Mouse (Mus musculus): ENCODE results near the gene Plcxd1.
A peak's percentile ranks its signal among the peaks of the same experiment; 100 is the strongest.
"Not testable (repeated sequence)": the region's sequence is repeated elsewhere in the genome, so short reads cannot be mapped to it uniquely, and the experiment has no call there.

Plcxd1 gene

GRCm38 (mm10) chr5:110099656-110100580, at the start of gene Plcxd1:
Gene Plcxd1, plus strand, starts transcription at chr5:110099969.
- no peak for DNase-seq (ENCODE audit: extremely low spot score, low spot score)

DNA sequence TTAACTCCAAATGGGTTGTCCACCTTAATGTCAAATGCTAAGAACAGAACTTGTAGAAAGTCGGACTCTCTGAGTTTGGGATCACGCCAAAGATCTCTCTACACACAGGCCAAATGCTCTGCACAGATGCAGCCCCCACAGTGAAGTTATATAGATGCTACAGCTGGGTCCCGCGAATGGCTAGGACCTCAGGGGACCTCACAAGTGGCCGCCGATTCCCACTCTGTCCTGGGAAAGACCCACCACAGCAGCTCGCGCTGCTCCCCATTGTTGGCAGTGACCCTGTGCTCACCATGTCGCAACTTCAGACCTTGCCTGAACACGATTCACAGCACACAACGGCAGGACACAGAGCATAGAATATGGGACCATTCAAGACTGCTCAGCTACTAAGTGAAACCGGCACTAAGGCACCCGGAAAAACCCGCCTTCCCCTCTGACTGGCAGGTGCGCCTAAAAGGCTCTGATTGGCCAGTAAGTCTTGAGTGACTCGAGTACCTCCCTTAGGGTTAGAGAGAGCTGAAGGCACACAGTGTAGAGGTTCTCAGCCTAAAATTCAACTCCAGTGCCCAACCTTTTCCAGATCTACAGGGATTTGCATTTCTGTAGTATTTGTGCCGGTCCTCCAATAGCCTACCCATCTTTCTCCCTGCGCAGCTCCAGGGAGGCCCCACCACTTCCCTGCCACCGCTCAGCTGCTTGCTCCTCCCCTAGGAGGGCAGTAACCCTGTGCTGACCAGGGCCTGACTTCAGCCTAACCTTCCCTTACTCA, 41.9 kb upstream of the Plcxd1 start:
- peak; percentile 73 for DNase-seq (ENCODE audit: extremely low spot score, low spot score)

DNA sequence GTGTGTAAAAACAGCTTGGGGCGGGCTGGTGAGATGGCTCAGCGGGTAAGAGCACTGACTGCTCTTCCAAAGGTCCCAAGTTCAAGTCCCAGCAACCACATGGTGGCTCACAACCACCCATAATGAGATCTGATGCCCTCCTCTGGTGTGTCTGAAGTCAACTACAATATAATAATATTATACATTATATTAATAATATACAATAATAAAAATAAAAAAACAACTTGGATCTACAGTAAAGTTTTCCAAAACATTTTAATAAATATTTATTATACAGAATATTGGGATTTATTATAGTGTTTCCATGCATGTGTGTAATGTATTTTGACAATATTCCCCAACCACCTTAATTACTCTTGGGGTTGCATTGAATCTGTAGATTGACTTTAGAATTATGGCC, 27.4 kb upstream of the Plcxd1 start, which contains the start of gene Gm17655:
Gene Gm17655, minus strand, starts transcription at position 101 of the 400 bp plus-strand sequence.
- not testable (repeated sequence) for DNase-seq (ENCODE audit: extremely low spot score, low spot score)

DNA sequence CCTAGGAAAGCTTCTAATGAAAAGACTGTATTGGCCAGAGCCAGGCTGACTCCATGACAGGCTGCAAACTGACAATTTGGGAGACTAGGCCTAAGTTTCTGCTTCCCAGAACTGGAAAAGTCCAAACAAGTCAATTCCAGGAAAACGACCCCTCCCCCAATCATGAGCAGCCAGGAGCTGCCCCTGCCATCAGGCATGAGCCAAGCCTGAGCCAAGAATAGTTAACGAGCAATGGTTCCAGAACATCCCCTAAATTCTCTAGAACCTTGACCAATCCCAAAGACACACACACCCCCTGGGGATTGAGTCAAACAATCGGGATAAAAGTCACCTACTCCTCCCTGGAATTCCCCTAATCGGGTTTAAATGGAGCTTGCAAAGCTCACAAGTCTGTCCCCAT, 16.8 kb upstream of the Plcxd1 start:
- DNase-seq (ENCODE audit: extremely low spot score, low spot score), result no peak

GRCm38 (mm10) chr5:110086161-110086866, 13.5 kb upstream of the Plcxd1 start:
- no peak for DNase-seq (ENCODE audit: extremely low spot score, low spot score)

DNA sequence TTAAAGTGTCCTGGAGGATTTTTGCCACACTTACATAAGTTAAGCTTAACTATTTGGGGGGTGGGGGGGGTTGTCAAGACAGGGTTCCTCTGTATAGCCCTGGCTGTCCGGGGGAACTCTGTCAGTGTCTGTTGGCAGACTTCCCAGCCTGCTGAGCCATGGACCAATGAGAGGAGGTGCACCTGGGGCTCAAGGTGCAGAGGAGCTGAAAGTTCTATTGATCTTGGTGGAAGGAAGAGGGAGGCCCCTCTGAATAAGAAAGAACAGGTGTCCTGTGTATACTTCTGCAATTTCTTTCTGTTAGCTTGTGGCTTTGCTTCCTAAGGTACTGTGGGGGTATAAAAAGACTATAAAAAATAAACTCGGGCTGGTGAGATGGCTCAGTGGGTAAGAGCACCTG, 8.2 kb upstream of the Plcxd1 start:
- DNase-seq (ENCODE audit: extremely low spot score, low spot score), result no peak

DNA sequence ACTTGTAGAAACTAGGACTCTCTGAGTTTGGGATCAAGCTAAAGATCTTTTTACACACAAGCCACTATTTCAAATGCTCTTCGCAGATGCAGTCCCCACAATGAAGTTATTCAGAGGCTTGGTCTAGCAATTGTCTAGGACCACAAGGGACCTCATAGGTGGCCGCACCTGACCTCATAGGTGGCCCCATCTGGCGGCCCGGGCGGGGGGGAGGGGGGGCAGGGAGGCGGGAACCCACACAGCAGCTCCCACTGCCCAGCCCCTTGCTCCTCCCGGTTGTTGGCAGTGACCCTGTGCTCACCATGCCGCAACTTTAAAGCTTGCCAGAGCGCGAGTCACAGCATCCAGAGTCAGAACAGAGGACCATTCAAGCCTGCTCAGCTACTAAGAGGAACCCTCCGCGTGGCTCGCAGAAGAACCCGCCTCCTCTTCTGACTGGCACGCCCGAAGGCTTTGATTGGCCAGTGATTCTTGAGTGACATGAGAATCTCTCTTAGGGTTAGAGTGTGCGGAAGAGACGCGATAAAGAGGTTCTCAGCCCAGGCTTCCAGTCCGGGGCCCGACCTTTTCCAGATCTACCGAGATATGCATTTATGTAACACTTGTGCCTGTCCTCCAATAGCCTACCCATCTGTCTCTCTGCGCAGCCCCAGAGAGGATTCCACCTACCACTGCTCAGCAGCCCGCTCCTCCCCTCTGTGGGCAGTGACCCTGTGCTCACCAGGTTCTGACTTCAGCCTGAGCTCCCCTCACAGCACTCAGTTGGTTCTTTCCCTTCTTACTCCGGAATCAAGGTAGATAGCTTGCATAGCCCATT, 5.5 kb upstream of the Plcxd1 start, which contains the start of gene Gm35315:
Gene Gm35315, minus strand, starts transcription at position 391 of the 817 bp plus-strand sequence.
- peak; percentile 81 for DNase-seq (ENCODE audit: extremely low spot score, low spot score)

GRCm38 (mm10) chr5:110094847-110095213, 4.9 kb upstream of the Plcxd1 start:
- DNase-seq (ENCODE audit: extremely low spot score, low spot score), result no peak

DNA sequence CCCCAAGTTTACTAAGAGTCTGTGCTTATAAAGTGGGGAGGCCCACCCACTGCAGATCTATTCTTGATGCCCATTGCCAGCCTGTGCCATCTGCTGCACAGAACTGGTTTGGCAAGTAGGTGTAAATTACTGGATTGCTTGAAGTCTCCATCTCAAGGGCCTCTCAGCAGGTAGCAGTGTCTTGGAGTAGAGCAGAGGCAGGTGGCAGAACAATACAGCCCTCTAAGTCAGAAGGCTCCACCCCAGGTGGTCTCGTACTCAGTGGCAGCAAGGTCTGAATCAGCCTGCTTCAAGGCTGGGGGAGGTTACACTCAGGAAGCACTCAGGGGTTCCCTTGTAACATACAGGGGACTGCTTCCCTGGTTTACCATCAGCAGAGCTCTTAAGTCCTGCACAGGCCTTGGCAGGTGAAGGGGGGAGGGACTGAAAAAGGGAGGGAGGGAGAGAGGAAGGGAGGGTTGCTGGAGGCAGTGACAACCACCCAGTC, 735 bp upstream of the Plcxd1 start:
- no peak for DNase-seq (ENCODE audit: extremely low spot score, low spot score)

DNA sequence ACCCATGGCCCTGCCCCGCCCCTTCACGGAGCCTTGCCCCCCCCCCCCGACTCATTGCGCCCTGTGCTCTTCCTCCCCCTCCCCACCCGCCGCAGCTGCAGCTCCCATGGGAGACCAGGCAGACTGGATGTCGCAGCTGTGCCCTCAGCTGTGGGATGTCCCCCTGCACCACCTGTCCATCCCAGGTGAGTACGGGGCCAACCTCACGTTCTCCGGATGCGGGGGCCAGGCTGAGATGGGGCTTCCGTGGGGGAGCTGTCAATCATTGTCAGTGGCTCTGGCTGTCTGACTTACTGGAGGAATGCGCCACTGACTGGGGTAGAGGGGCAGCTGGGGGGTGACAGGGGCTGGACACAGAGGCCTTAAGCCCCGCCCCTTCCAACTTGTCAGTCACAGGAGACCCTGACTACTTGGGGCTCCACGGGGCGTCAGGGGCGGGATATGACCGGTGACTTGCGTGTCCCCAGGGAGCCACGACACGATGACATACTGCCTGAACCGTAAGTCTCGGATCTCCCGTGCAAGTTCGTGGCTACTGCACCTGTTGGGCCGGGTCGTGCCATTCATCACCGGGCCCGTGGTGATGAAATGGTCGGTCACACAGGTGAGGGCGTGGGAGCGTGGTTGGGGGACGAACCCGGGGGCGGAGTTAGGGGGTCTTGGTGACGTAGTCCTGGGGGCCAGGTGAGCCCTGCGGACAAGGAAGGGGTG, 1.3 kb downstream of the Plcxd1 start:
- peak; percentile 47 for DNase-seq (ENCODE audit: extremely low spot score, low spot score)

- DNase-seq (ENCODE audit: extremely low spot score, low spot score), result peak; percentile 44
Measured at GRCm38 (mm10) chr5:110101716-110102347, 2.1 kb downstream of the Plcxd1 start.

- DNase-seq (ENCODE audit: extremely low spot score, low spot score), result no peak
Measured at GRCm38 (mm10) chr5:110102429-110102828, 2.7 kb downstream of the Plcxd1 start.

- DNase-seq (ENCODE audit: extremely low spot score, low spot score), result no peak
Measured at GRCm38 (mm10) chr5:110102853-110103625, 3.3 kb downstream of the Plcxd1 start.

- DNase-seq (ENCODE audit: extremely low spot score, low spot score), result no peak
Measured at GRCm38 (mm10) chr5:110103901-110104615, 4.3 kb downstream of the Plcxd1 start.

GRCm38 (mm10) chr5:110104616-110105380, 5.0 kb downstream of the Plcxd1 start:
- no peak for DNase-seq (ENCODE audit: extremely low spot score, low spot score)

DNA sequence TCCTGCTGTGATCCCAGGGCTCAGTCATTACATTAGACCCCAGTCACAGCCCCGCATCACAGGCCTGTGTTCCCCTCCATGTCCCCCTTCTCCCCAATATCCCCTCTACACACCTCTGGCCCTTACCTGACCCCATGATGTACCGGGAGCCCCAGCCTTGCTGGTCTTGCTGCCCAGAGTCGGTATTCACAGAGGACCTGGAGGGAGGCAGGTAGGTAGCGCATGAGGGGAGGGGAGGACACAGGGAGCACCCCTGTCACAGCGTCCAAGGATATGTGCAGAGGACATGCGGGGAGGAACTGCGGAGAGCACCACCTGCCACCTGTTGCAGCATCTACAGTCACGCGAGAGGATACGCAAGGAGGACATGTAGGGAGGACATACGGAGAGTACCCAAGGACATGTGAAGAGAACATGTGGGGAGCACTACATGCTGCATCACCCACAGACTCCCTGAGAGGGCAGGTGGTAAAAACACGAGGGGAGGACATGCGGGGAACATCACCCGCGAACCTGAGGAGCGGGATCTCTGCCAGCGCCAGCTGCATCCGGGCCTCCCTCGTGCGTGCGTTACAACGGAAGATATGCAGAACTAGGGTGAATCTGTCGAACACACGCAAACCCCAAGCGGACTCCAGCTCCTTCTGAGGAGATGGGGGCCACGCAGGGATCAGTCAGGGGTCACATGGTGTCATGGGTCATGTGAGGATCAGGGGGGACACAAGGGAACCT, 6.5 kb downstream of the Plcxd1 start:
- no peak for DNase-seq (ENCODE audit: extremely low spot score, low spot score)

Measured in neural tube, embryonic 10.5 days (tissue).